Mouse (Mus musculus) neural tube, embryonic 12.5 days (tissue): ENCODE measurements around the gene Acvr1b. TPM values are rescaled to one million over a fixed set of nuclear protein-coding genes. Genes with fewer than 3 reads are reported as not detected.

Experiments
- ATAC-seq: fragments of 200-750 bp; cut with Nextera tagmentation; 2 replicates; pipeline ENCODE4 v1.8.0; 2017; ENCODE audit warnings: low read depth, mild to moderate bottlenecking, moderate TSS enrichment, moderate library complexity; ENCODE audit not compliant: low FRiP score
- H3K27ac ChIP-seq: fragments of 300-500 bp; sonication (generic); 2 replicates; pipeline ENCODE4 v1.5.1; 2016
- H3K27me3 ChIP-seq: fragments of 300-500 bp; sonication (generic); replicated peaks from 2 replicates; pipeline ENCODE4 v1.6.1; 2016; ENCODE audit warnings: mild to moderate bottlenecking
- H3K36me3 ChIP-seq: fragments of 300-500 bp; sonication (generic); 2 replicates; pipeline ENCODE4 v1.6.1; 2016; ENCODE audit warnings: mild to moderate bottlenecking
- H3K4me1 ChIP-seq: fragments of 300-500 bp; sonication (generic); 2 replicates; pipeline ENCODE4 v1.6.1; 2016
- H3K4me2 ChIP-seq: fragments of 300-500 bp; sonication (generic); replicated peaks from 2 replicates; pipeline ENCODE4 v1.6.1; 2016; ENCODE audit warnings: mild to moderate bottlenecking
- H3K4me3 ChIP-seq: fragments of 300-500 bp; sonication (generic); 2 replicates; pipeline ENCODE4 v1.5.1; 2016
- H3K9ac ChIP-seq: fragments of 300-500 bp; sonication (generic); 2 replicates; pipeline ENCODE4 v1.6.1; 2016; ENCODE audit warnings: mild to moderate bottlenecking
- H3K9me3 ChIP-seq: fragments of 300-500 bp; sonication (generic); 2 replicates; pipeline ENCODE4 v1.6.1; 2016; ENCODE audit warnings: mild to moderate bottlenecking
- WGBS: fragments of 180-500 bp; shearing (Covaris S2); methylation state at CpG from one replicate; pipeline ENCODE4 v1.1.7; 2016; 5-methylcytosine and 5-hydroxymethylcytosine counted together
- microRNA-seq: library from miRNA; unstranded; fragments of <30 nt; microRNA quantifications from one replicate; pipeline ENCODE4, GENCODE M21; 2017
- polyA plus RNA-seq: library from polyadenylated mRNA; unstranded; fragments of >200 nt; fragmentation: Nextera tagmentation; extraction: Ambion mirVana; gene quantifications from 2 replicates; pipeline ENCODE4 v1.2.1, GENCODE M21; 2016

The Acvr1b gene
- polyA plus RNA-seq, 1 experiment from 2014 or later = 15.9 TPM

DNA sequence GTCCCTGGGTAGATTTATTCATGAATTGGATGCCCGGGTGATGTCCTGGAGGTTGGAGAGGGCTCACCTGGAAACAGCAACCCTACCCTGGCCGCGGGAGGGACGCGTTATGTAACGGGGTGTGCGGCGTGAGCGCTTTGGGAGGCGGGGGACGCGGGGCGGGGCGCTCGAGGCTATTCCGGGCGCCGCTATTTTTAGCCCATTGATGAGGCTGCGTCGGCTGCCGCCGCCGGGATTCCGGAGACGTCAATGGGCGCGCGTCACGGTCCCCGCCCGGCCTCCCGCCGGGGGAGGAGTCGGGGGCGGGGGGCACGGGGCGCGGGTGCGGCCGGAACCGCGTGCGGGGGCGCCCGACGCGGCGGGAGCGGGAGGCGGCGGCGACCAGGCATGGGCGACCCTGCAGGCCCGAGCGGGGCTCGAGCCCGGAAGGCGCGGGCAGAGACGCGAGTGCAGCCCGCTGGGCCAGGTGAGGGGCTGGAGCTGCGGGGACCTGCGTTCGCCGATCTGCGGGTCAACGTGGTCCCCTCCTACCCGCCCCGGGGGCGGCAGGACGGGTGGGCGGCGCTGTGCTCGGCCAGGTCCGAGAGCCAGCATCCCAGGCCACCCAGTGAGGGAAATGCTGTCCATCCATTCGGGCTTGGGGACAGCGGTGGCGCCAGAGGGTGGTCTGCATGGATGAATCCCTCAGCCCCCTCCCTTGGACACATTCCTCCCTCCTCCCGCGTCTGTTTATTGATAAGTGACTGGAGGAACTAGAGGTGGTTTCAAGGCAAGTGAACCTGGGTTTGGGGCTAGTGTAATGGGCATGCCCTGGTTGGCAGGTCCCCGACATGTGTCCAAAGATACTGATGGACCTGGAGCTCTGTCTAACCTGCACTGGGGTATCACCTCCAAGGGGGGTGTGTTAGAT, 80.3 kb downstream of the Acvr1b start, which contains the start of gene Nr4a1:
TSS of gene Nr4a1 (plus strand) at position 384 of the 910 bp plus-strand sequence.
- Histone ChIP-seq H3K4me2 (peak within 1 kb of the TSS; percentile 93), H3K9me3 (no peaks in the 10 kb centered on the region), H3K4me3 (peak within 1 kb of the TSS; percentile 68), H3K27ac (no peak within 1 kb of the TSS), H3K27me3 (no peaks in the 10 kb centered on the region), H3K4me1 (peaks cover 9% of the 10 kb centered on the region), H3K9ac (peak within 1 kb of the TSS; percentile 84), H3K36me3 (no peaks in the 10 kb centered on the region)
- ATAC-seq = peak; percentile 63
- WGBS = 1% methylated on average over 78 of the region's 82 CpGs

GRCm38 (mm10) chr15:101255842-101256462, 82.1 kb downstream of the Acvr1b start:
- H3K4me1 ChIP-seq = peaks cover 15% of the 10 kb centered on the region
- no peak for ATAC-seq
- no peaks in the 10 kb centered on the region for H3K27me3 ChIP-seq
- H3K9me3 ChIP-seq = no peaks in the 10 kb centered on the region
- no peak overlapping the region for H3K27ac ChIP-seq
- H3K36me3 ChIP-seq = no peaks in the 10 kb centered on the region
- no peak overlapping the region for H3K4me2 ChIP-seq
- no peak overlapping the region for H3K9ac ChIP-seq
- WGBS = 87% methylated on average over 7 of the region's 7 CpGs
- no peak overlapping the region for H3K4me3 ChIP-seq

DNA sequence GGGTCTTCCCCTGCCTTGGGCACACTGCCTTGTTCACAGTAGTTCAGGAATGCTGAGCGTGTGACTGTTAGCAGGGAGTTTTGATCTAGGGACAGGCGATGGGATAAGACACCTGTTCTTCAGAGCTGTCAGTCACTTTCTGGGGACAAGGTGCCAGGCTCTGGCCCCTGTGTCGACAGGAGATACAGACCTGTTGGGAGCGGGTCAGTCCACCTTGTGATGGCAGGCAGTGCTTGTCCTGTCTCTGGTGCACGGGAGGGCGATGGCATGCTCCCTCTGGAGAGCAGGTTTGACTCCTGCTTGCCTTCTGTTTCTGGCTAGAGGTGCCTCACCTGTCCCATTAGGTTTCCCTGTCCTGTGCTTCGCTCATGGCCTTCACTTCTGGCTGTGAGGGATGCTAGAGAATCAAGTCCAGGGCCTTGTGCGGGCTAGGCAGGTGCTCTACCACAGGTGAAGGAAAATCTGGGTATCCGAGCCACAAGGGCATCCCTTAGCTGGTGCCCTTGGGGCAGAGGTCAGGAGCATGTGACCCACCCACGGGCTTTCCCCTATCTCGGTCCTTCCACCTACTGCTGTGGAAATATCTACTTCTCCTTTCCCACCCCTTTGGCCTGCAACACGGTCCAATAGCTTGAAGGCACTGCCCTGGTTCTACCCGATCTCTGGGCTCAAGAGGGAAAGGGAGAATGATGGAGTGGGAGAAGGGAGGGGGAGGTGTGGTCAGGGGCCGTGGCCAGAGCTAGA, 82.8 kb downstream of the Acvr1b start:
- no peak overlapping the region for H3K4me2 ChIP-seq
- H3K9ac ChIP-seq = no peak overlapping the region
- H3K27me3 ChIP-seq = no peaks in the 10 kb centered on the region
- 82% methylated on average over 14 of the region's 14 CpGs for WGBS
- H3K27ac ChIP-seq = no peak overlapping the region
- H3K9me3 ChIP-seq = no peaks in the 10 kb centered on the region
- ATAC-seq = no peak
- H3K4me1 ChIP-seq = peaks cover 15% of the 10 kb centered on the region
- H3K4me3 ChIP-seq = no peak overlapping the region
- no peaks in the 10 kb centered on the region for H3K36me3 ChIP-seq

DNA sequence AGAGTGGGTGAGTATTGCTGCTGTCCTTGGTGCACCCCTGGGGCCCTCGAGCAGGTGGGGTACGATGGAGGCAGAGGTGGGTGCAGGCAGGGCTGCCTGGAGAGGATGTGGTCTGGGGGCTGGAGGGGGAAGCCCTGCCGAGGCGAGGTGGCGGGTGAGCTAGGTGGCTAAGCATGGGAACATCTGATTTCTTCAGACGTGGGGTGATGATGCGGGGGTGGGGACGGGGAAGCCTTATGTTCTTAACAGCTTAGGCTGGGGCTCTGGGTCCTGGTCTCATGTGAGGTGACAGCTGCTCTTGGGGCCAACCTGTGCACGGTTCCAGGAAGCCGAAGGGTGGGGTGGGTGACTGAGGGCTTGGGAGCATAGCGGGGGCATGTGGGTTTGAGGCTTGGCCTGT, 84.6 kb downstream of the Acvr1b start:
- ATAC-seq = no peak
- H3K4me2 ChIP-seq = no peak overlapping the region
- no peaks in the 10 kb centered on the region for H3K36me3 ChIP-seq
- no peaks in the 10 kb centered on the region for H3K9me3 ChIP-seq
- H3K4me1 ChIP-seq = peaks cover 15% of the 10 kb centered on the region
- no peak overlapping the region for H3K27ac ChIP-seq
- no peak overlapping the region for H3K9ac ChIP-seq
- H3K27me3 ChIP-seq = no peaks in the 10 kb centered on the region; the same call in 1 of the 2 replicates
- no peak overlapping the region for H3K4me3 ChIP-seq
- 80% methylated on average over 11 of the region's 11 CpGs for WGBS

GRCm38 (mm10) chr15:101259922-101260321, 86.1 kb downstream of the Acvr1b start:
- H3K9me3 ChIP-seq = no peaks in the 10 kb centered on the region
- no peak overlapping the region for H3K9ac ChIP-seq
- peaks cover 6% of the 10 kb centered on the region; the same call in 1 of the 2 replicates for H3K4me1 ChIP-seq
- ATAC-seq = no peak
- H3K36me3 ChIP-seq = no peaks in the 10 kb centered on the region
- H3K27me3 ChIP-seq = no peaks in the 10 kb centered on the region; the same call in 1 of the 2 replicates
- WGBS = 86% methylated on average over 3 of the region's 3 CpGs
- no peak overlapping the region for H3K4me3 ChIP-seq
- no peak overlapping the region for H3K4me2 ChIP-seq
- no peak overlapping the region for H3K27ac ChIP-seq

- Histone ChIP-seq H3K27me3 (peaks cover 2% of the 10 kb centered on the region), H3K36me3 (no peaks in the 10 kb centered on the region), H3K4me3 (no peak overlapping the region), H3K27ac (no peak overlapping the region), H3K9me3 (no peaks in the 10 kb centered on the region), H3K4me2 (no peak overlapping the region), H3K9ac (no peak overlapping the region), H3K4me1 (peaks cover 6% of the 10 kb centered on the region; the same call in 1 of the 2 replicates)
- no peak for ATAC-seq
- 67% methylated on average over 10 of the region's 10 CpGs for WGBS
Observed at GRCm38 (mm10) chr15:101260387-101260786, 86.5 kb downstream of the Acvr1b start.

GRCm38 (mm10) chr15:101260874-101261622, 87.2 kb downstream of the Acvr1b start:
- no peak for ATAC-seq
- Histone ChIP-seq H3K4me1 (peaks cover 8% of the 10 kb centered on the region), H3K9me3 (no peaks in the 10 kb centered on the region), H3K9ac (no peak overlapping the region), H3K4me3 (no peak overlapping the region), H3K4me2 (no peak overlapping the region), H3K36me3 (no peaks in the 10 kb centered on the region), H3K27me3 (peaks cover 9% of the 10 kb centered on the region), H3K27ac (no peak overlapping the region)
- 75% methylated on average over 13 of the region's 13 CpGs for WGBS

GRCm38 (mm10) chr15:101262502-101262901, 88.6 kb downstream of the Acvr1b start:
- Histone ChIP-seq H3K4me3 (no peak overlapping the region), H3K27me3 (peaks cover 23% of the 10 kb centered on the region), H3K4me1 (peaks cover 15% of the 10 kb centered on the region), H3K36me3 (no peaks in the 10 kb centered on the region), H3K27ac (no peak overlapping the region), H3K9me3 (no peaks in the 10 kb centered on the region), H3K9ac (no peak overlapping the region), H3K4me2 (no peak overlapping the region)
- ATAC-seq = no peak
- WGBS = 76% methylated on average over 5 of the region's 5 CpGs

Small RNA genes within 50 kb of the gene (microRNA-seq; reads per million reads assigned to microRNA genes)
- gene Mir6962 = 0.87 reads per million

Other genes with a start within 250 kb of the Acvr1b start
- not detected in 2 replicates for gene Gm47841, start 126.7 kb upstream of the Acvr1b start, polyA plus RNA-seq
- gene Fignl2, start 95.5 kb upstream of the Acvr1b start, polyA plus RNA-seq = 0.55 and 0.84 TPM in 2 replicates
- not detected in 2 replicates for gene Ankrd33, start 58.3 kb upstream of the Acvr1b start, polyA plus RNA-seq
- 8.3 and 10.2 TPM in 2 replicates for gene Acvrl1, start 45.5 kb upstream of the Acvr1b start, polyA plus RNA-seq
- gene Grasp, start 50.1 kb downstream of the Acvr1b start, polyA plus RNA-seq = 9.2 and 13.8 TPM in 2 replicates
- gene Nr4a1, start 80.2 kb downstream of the Acvr1b start, polyA plus RNA-seq = 6.8 and 7.5 TPM in 2 replicates
- gene Atg101, start 110.2 kb downstream of the Acvr1b start, polyA plus RNA-seq = 74.0 and 80.4 TPM in 2 replicates
- 0.13 and 0.23 TPM in 2 replicates for gene 6030408B16Rik, start 119.1 kb downstream of the Acvr1b start, polyA plus RNA-seq
- 0.08 TPM in 1 of 2 replicates, not detected in the other for gene Krt80, start 196.1 kb downstream of the Acvr1b start, polyA plus RNA-seq
- 4.8 and 6.4 TPM in 2 replicates for gene Krt7, start 237.0 kb downstream of the Acvr1b start, polyA plus RNA-seq